Mouse (Mus musculus) telencephalon, adult 2 months (tissue): ENCODE measurements around the gene Pck1.

Source experiments
- DNase-seq: peaks from one replicate; pipeline ENCODE4 v3.0.0-alpha.2; 2011; ENCODE audit warnings: low read depth, low spot score

Gene Pck1

GRCm38 (mm10) chr2:173148001-173148400 is 4.8 kb upstream of the Pck1 start:
- no peak for DNase-seq

DNA sequence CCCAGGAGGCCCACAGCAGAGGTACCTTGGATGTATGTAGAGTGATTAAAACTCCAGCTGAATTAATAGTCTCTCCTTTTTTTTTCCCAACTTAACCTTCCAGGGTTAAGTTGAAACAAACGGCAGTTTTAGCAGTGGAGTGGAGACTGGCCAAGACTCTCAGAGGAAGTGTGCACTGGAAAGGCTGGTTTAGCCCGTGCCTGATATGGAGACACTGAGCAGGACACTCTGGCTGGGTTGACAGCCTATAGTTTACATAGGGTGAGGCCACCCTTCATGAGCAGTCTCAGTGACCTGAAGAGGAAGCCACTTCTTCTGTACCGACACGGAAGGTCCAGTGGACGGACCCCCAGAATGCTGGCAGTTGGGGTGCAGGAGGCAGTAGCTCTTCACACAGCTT is 1.5 kb upstream of the Pck1 start:
- no peak for DNase-seq

DNA sequence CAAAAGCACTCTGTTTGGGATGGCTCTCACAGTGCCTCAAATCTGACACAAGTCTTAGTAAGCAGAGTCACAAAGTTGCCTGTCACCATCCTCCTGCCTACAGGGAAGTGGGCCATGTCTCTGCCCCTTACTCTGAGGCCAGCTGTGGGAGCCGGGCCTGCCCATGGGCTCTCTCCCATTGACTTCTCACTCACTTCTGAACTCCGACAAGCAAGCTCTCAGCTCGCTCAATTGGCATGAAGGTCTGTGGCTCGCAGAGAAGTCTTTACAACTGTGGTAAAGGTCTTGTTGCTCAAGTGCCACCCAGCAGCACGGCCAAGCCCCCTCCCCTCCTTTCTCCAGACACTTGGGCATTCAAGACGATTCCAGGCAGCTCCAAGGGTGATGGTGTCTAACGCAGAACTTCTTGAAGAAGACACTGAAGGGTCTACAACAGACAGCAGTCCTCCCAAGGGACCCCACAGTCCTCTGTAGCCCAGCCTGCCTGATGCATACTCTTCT is 1.0 kb upstream of the Pck1 start:
- DNase-seq: no peak

DNA sequence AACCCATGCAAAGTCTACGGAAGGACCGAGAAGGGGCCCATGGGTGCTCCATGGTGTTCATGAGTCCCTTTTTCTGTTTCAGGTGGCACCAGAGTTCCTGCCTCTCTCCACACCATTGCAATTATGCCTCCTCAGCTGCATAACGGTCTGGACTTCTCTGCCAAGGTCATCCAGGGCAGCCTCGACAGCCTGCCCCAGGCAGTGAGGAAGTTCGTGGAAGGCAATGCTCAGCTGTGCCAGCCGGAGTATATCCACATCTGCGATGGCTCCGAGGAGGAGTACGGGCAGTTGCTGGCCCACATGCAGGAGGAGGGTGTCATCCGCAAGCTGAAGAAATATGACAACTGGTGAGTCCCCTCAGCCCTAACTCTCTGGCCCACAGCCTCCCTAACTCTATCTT is 418 bp downstream of the Pck1 start:
- DNase-seq: no peak

- DNase-seq: no peak
Measured at GRCm38 (mm10) chr2:173154513-173154912, 1.7 kb downstream of the Pck1 start.

DNA sequence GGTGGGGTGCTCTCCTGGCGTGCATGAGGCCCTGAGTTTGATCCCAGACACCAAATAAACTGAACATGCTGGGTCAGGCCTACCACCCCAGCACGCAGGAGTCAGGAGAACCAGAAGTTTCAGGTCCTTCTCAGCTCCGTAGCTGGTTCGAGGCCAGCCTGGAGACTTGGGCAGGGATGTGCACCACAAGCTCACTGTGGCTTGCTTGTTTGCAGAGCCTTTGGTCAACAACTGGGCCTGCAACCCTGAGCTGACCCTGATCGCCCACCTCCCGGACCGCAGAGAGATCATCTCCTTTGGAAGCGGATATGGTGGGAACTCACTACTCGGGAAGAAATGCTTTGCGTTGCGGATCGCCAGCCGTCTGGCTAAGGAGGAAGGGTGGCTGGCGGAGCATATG is 2.1 kb downstream of the Pck1 start:
- no peak for DNase-seq

DNA sequence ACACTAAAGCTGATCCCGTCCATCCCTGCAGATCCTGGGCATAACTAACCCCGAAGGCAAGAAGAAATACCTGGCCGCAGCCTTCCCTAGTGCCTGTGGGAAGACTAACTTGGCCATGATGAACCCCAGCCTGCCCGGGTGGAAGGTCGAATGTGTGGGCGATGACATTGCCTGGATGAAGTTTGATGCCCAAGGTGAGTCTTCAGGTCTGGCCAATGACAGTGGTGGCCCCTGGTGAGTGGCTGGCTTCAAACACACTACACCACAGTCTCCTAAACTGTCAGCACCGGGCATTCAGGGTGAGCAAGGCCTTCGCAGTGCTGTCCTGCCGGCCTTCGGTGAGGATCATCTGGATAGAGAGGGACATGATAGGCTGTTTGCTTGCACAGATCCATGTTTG is 3.1 kb downstream of the Pck1 start:
- DNase-seq: no peak

GRCm38 (mm10) chr2:173156923-173157322 is 4.1 kb downstream of the Pck1 start:
- no peak for DNase-seq

DNA sequence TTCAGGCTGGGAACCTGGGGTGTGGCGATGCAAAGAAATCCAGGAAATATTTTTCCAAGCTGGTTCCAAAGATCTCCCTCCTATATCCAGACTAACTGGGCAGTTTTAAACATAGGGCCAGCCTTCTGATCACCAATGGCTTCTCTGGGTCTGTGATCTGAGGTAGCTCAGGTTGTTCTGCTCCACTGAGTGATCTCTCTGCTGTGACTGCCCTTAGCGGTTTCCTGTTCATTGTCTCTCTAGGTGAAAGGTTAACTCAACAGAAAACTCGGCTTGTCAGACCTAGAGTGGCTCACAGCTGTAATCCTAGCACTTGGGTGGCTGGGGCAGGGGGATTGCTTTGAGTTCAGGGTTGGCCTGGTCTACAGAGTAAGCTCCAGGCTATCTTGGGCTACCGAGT is 4.5 kb downstream of the Pck1 start:
- no peak for DNase-seq

DNA sequence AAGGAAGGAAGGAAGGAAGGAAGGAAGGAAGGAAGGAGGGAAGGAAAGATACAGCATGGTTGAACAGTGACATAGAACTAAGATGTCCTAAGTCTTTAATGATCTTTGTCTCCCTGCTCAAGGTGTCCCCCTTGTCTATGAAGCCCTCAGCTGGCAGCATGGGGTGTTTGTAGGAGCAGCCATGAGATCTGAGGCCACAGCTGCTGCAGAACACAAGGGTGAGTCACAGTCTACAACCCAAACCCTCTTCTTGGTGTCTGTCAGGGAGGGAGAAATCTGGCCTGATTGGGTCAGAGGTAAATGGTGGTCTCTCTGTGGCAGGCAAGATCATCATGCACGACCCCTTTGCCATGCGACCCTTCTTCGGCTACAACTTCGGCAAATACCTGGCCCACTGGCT is 5.0 kb downstream of the Pck1 start:
- DNase-seq: no peak

GRCm38 (mm10) chr2:173158390-173159055 is 5.7 kb downstream of the Pck1 start:
- no peak for DNase-seq

DNA sequence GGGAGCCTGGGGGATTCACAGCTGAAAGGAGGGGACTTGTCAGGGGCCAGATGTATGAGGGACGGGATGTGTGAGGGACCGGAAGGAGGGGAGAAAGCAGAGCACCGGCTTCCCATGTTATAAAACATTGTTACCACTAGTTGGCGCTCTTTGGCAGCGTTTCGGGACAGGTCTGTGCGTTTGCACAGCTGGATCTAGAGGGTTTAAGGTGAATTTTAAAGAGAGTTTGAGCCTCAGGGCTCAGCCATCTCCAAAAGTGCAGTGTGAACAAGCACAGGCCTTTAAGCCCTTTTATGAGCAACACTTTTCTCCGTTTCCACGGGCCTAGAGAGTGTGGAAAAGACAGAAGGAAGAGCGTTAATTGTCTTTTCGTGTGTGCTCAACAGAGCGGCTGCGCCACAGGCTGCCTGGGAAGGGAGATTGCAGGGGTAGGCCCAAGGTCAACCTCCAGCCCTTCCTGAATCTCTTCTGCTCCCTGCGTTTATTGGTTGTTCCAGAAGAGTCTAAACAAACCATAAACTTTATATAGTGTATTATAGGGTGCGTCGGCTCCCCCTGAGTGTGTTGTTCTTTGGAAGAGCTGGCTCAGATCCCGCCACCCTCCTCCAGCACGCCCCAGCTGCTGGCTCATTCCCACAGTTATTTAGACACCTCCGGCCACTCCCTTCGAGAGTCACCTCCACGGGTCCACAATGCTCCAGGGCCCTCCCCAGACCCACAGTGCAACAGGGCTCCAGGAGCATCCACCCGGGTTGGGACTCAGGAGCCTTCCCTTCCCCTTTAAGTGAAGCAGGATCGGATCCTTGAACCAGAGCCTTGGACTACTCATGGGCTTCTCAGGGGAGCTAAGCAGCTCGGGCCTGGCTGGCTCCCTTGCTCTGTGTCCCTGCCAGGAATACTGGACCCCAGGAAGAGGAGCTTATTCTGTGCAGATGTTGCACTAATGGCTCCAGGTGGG is 6.8 kb downstream of the Pck1 start:
- DNase-seq: no peak

- DNase-seq: no peak
Measured at GRCm38 (mm10) chr2:173163380-173163779, 10.5 kb downstream of the Pck1 start.

DNA sequence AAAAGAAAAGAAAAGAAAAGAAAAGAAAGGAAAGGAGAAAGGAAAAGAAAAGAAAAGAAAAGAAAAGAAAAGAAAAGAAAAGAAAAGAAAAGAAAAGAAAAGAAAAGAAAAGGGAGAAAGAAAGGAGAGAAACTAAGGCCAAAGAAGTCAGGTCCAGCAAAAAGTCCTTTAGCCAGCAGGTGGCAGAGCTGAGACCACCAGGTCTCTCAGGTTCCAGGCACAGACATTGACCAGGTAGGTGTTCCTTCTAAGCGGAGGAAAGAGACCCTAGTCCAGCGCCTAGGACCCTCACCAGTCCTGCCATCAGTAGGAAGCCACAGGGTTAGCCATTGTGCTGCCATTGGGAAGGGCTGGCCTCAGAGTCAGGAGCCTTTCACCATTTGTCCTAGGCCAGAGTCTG is 11.5 kb downstream of the Pck1 start:
- no peak for DNase-seq

- no peak for DNase-seq
Measured at GRCm38 (mm10) chr2:173164946-173165345, 12.1 kb downstream of the Pck1 start.

DNA sequence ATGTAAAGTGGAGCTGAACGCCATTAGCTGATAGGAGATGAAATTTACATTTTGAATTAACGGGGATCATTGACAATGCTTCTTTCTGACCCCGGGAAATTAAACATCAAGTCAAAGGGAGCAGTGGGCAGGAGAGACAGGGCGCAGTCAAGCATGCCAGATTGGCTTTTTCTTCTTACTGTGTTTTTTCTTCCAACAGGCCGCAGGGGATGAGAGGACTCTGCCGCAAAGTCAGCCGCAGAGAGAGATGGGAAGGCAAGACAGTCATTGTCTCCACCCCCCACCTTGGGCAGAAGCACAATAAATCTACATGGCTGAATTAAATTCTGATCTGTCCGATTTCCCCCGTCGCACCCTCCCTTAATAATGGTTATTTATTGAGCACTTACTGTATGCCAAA is 12.5 kb downstream of the Pck1 start:
- DNase-seq: no peak

DNA sequence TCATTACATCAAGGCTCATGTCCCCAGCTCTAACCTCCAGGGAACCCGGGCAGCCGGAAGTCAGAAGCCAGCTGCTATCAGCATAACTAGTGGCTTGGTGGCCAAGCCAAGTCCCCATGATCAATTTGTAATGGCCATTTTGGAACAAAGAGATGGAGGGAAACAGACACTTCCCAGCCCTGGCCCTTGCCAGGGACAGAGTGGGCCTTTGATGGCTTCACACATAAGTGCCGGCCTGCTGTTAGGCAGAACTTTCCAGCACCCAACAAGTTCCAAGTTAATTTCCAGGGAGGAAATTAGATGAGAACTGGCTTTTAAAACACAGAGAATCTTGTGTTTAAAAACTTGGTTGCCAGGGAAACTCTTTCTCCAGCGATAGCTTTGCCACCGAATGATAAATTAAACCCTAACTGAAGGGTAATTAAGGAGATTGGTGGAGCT is 15.6 kb downstream of the Pck1 start:
- no peak for DNase-seq

DNA sequence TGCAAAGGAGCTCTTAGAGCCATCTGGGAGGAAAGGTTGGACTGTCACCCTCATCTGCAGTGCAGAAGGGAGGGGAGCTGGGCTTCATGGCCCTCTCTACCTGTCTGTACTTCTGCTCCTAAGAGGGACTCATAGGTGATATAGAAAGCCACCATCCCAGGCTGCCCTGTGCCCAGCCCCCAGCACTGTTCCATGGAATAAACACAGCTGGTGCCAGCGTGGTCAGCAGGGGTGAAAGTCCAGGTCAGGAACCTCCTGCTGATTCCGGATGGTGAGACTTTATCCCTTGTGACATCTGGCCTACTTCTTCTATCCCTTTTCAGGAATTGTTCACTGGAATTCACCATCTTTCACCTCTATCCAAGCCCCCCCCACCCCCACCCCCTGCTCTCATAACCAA is 17.2 kb downstream of the Pck1 start:
- DNase-seq: no peak

DNA sequence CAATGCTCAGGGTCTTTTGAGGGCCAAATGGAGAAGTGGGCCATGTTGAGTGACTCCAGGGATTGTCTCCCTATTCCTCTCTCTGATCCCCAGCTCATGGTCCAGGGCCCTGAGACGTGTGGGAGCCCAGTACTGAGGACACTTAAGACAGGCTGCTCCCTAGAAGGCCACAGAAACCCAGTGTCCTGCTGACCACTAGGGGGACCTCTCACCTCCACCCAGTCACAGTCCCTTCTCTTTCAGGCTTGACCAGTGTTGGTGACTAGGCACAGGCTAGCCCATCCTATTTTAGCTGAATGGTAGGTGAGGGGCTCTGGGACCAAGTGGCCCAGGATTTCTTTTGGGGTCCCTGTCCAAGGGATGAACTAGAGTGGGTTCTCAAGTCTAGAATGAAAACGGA is 17.9 kb downstream of the Pck1 start:
- DNase-seq: no peak

- no peak for DNase-seq
Measured at GRCm38 (mm10) chr2:173171470-173171869, 18.6 kb downstream of the Pck1 start.

DNA sequence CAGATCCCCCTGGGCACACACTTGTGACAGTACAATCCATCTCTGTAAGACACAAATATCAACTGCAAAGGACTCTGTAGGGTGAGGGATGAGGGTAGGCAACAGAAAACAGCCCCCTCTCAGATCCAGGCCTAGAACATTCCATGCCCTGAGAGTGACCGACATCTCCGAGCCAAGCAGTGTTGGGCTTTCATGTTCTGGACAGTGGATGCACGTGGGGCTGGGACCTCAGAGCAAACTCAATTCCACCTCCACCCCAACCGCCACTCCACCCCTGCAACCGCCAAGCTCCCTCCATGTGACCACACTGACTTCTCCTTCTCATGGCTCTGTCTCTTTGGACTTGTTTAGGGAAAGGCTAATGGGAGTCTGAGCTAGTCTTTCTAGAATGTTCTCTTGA is 19.1 kb downstream of the Pck1 start:
- no peak for DNase-seq

DNA sequence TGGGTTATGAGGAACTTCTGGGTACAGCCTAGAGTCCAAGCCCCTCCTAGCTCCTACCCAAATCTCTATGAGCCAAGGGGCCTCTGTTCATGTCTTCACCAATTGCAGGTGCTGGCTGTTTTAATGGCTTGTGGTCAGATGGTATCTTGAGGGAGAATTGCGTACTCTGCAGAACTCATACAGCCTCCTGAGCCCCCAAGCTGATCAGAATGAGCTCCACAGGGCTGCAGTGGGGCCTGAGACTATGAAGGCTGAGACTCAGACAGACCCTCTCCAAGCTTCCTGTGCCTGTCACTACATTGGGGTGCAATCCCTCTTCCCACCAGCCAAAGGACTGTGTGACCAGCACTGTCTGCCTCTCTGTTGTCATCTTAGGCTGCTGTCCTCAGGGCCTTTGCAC is 19.5 kb downstream of the Pck1 start:
- no peak for DNase-seq

DNA sequence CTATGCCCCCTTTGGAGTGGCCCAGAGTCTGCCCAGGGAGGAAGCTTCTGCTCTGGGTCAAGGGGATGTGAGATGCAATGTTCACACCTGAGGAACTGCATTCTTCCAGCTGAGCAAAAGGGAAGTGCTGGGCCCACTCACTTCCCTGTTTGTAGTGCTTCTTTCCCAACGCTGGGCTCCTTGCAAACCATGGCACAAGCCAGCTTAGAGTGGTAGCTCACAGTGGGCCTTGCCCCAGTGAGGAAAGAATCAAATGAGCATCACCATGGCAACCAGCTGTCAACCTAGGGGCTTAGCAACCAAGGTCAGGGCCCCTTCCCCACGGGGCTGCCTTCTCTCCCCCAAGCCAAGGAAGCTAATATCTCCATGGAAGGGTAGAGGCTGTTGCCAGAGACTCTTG is 20.2 kb downstream of the Pck1 start:
- DNase-seq: no peak
